In the genomic region with DNA sequence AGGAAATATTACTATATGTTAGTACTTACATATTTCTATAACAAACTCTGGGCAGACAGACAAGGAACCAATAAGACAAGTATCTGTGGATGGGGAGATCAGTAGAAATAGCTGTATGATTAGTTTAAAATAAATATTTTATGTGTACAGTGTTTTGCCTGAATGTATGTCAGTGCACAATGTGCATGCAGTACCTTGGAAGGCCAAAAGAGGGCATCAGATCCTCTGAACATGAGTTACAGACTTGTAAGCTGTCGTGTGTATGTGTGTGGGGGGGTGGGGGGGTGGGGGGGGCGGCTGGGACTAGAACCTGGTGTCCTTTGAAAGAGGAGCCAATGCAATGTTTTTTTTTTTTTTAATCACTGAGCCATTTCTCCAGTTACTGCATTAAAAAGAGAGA, we compare ENCODE assay signal across 10 mouse cellular contexts. TPM values are rescaled to one million over a fixed set of nuclear protein-coding genes. Genes with fewer than 3 reads are reported as not detected.
A peak's percentile ranks its signal among the peaks of the same experiment; 100 is the strongest.
DNase-seq lines count a peak whose midpoint lies in the region; ATAC-seq lines count a peak whose summit lies in the region.
"Had no signal": no experiment of that assay in that cellular context is flagged by ENCODE, and none has a peak within 500 bp of the region (broad histone marks: within the 10 kb centered on the region; RNA-seq: fewer than 3 reads in every experiment).

No protein-coding gene starts in this region.

- DNase-seq in heart, postnatal 10 days = peak; percentile 23 to 61
- DNase-seq in urinary bladder, postnatal 36 days (ENCODE audit: low spot score in 2 of 2) = peak; percentile 12 to 24
- DNase-seq in urinary bladder, adult 2 months (ENCODE audit: low spot score) = no peak
- peak; percentile 59 to 78 for DNase-seq in cerebellum, postnatal 14 days
- DNase-seq in kidney, adult 8-10 months = peak; percentile 14 to 55
- DNase-seq in frontal cortex, postnatal 10 days (ENCODE audit: low spot score in 2 of 2) = no peak

- no peak overlapping the region for H3K4me3 ChIP-seq in heart, embryonic 11.5 days (ENCODE audit: low read depth, low read length)
- H3K4me3 ChIP-seq: limb, embryonic 12.5 days had no signal

- no peak for ATAC-seq in heart, embryonic 11.5 days (replicated peaks; ENCODE audit: insufficient number of reproducible peaks, low FRiP score, low TSS enrichment)
- ATAC-seq in megakaryocyte-erythroid progenitor cell, adult 5-6 weeks (replicated peaks; ENCODE audit: low FRiP score, low TSS enrichment, poor library complexity, severe bottlenecking) = 0 out of 2 replicates have a peak, but pooled peaks have one; percentile 61

- H3K36me3 ChIP-seq in heart, embryonic 11.5 days (ENCODE audit: control insufficient read depth, insufficient read depth, low read length) = no peaks in the 10 kb centered on the region
- H3K36me3 ChIP-seq: limb, embryonic 12.5 days had no signal

- intact Hi-C loops in heart, postnatal 10 days (cut with DNase I) = loop anchor here (1.0 kb wide), 1 partner anchor 145 kb away; no protein-coding TSS in a partner anchor

- WGBS in heart, embryonic 11.5 days (ENCODE audit: insufficient replicate concordance) = 10% methylated on average over 2 of the region's 2 CpGs

- H3K27ac ChIP-seq in heart, embryonic 11.5 days (ENCODE audit: low read depth, low read length) = no peak overlapping the region
- H3K27ac ChIP-seq: limb, embryonic 12.5 days had no signal

- H3K4me2 ChIP-seq in heart, embryonic 11.5 days = no peak overlapping the region

- peaks cover 5% of the 10 kb centered on the region for H3K27me3 ChIP-seq in heart, embryonic 11.5 days (ENCODE audit: control insufficient read depth, insufficient read depth, low read length)

- H3K9me3 ChIP-seq in heart, embryonic 11.5 days (replicated peaks; ENCODE audit: control insufficient read depth, low read length) = no peaks in the 10 kb centered on the region
- H3K9me3 ChIP-seq: limb, embryonic 12.5 days had no signal

- no peaks in the 10 kb centered on the region for H3K4me1 ChIP-seq in heart, embryonic 11.5 days (ENCODE audit: control insufficient read depth, insufficient read depth, low read length)
- H3K4me1 ChIP-seq: limb, embryonic 12.5 days had no signal

- no peak overlapping the region for H3K9ac ChIP-seq in heart, embryonic 11.5 days (ENCODE audit: low read depth, low read length)

RNA-seq across cellular contexts. Expression of a gene that starts 15.5 kb away (rescaled TPM):
- under 1 TPM; 0.41 to 0.50 TPM for total RNA-seq in heart, postnatal 10 days (2021)
- 0.37 TPM in 1 of 2 replicates, not detected in the other for polyA plus RNA-seq in heart, embryonic 11.5 days (2014; fragmentation: Nextera tagmentation; extraction: Ambion mirVana)
- 0.10 TPM in 1 of 2 replicates, not detected in the other for polyA plus RNA-seq in urinary bladder, adult 2 months (2012; rRNA removed)
- not detected in 2 replicates for total RNA-seq in megakaryocyte-erythroid progenitor cell, adult 5-6 weeks (2014; fragmentation: Nextera tagmentation)
- total RNA-seq in megakaryocyte-erythroid progenitor cell, adult 5-6 weeks (2017) = not detected in 2 replicates
- polyA plus RNA-seq: limb, embryonic 12.5 days; stomach, embryonic 14.5 days had no signal

RNA-seq across cellular contexts. Expression of a gene that starts 41.7 kb away (rescaled TPM):
- total RNA-seq in heart, postnatal 10 days (2021) = 10 to 100 TPM; 26.8 to 27.6 TPM
- polyA plus RNA-seq in heart, embryonic 11.5 days (2014; fragmentation: Nextera tagmentation; extraction: Ambion mirVana) = 1.1 and 1.5 TPM in 2 replicates
- 2.1 and 2.2 TPM in 2 replicates for polyA plus RNA-seq in urinary bladder, adult 2 months (2012; rRNA removed)
- total RNA-seq in megakaryocyte-erythroid progenitor cell, adult 5-6 weeks (2014; fragmentation: Nextera tagmentation) = 1.2 and 4.1 TPM in 2 replicates
- 0.42 and 1.5 TPM in 2 replicates for total RNA-seq in megakaryocyte-erythroid progenitor cell, adult 5-6 weeks (2017)

Comparison
In these comparisons a context has a peak if more than half of its experiments do, and no peak if none do; other contexts are left out.
1. DNase-seq: peak in heart, postnatal 10 days (2 of 2), urinary bladder, postnatal 36 days (2 of 2), cerebellum, postnatal 14 days (2 of 2) and kidney, adult 8-10 months (2 of 2); none in urinary bladder, adult 2 months (single experiment) and frontal cortex, postnatal 10 days (0 of 2).
2. RNA of a gene that starts 41.7 kb away (total RNA-seq): 26.8 to 27.6 TPM in heart, postnatal 10 days; 0.42 to 4.1 TPM in megakaryocyte-erythroid progenitor cell, adult 5-6 weeks; every median in the first group is over 4 times any median in the second.